Mouse (Mus musculus) liver, embryonic 14.5 days (tissue): ENCODE results near the gene Trib2. TPM values are rescaled to one million over a fixed set of nuclear protein-coding genes. Genes with fewer than 3 reads are reported as not detected.

Experiments used
- ATAC-seq: fragments of 200-750 bp; cut with Nextera tagmentation; 2 replicates; pipeline ENCODE4 v1.8.0; 2017; ENCODE audit warnings: moderate number of reproducible peaks, mild to moderate bottlenecking, moderate library complexity; ENCODE audit not compliant: insufficient read depth
- DNase-seq, 3 experiments: peaks; one replicate each; pipeline ENCODE4 v3.0.0-alpha.2; 2012 to 2013; ENCODE audit warnings: low read depth in 3 of 3, low spot score in 3 of 3
- H3K27ac ChIP-seq: fragments of 300-500 bp; sonication (generic); 2 replicates; pipeline ENCODE4 v1.5.1; 2014; ENCODE audit warnings: moderate library complexity, mild to moderate bottlenecking, control low read depth, inconsistent platforms
- H3K27me3 ChIP-seq: fragments of 300-500 bp; sonication (generic); 2 replicates; pipeline ENCODE4 v1.6.1; 2014; ENCODE audit warnings: mild to moderate bottlenecking, low read length, moderate library complexity; ENCODE audit not compliant: control insufficient read depth, insufficient read depth
- H3K36me3 ChIP-seq: fragments of 300-500 bp; sonication (generic); replicated peaks from 2 replicates; pipeline ENCODE4 v1.6.1; 2014; ENCODE audit warnings: low read depth; ENCODE audit not compliant: control insufficient read depth, insufficient read depth
- H3K4me1 ChIP-seq, 2 experiments: fragments of 200-500 bp in 1 of 2; fragments of 300-500 bp in 1 of 2; sonication (generic) in 1 of 2; replicated peaks; 2 replicates each; pipeline ENCODE4 v1.6.1; 2012 to 2014; ENCODE audit warnings: antibody characterized with exemption in 1 of 2, inconsistent platforms in 1 of 2, low read length in 1 of 2; ENCODE audit not compliant: control insufficient read depth in 2 of 2, insufficient read depth in 2 of 2
- H3K4me2 ChIP-seq: fragments of 300-500 bp; sonication (generic); 2 replicates; pipeline ENCODE4 v1.6.1; 2014; ENCODE audit warnings: low read depth, mild to moderate bottlenecking, control low read depth, moderate library complexity
- H3K4me3 ChIP-seq, 2 experiments: fragments of 200-500 bp in 1 of 2; fragments of 300-500 bp in 1 of 2; sonication (generic) in 1 of 2; 2 replicates each; pipeline ENCODE4 v1.5.1; 2012 to 2014; ENCODE audit warnings: low read depth in 2 of 2, low read length in 2 of 2, mild to moderate bottlenecking in 2 of 2, control low read depth in 1 of 2, inconsistent platforms in 1 of 2, moderate library complexity in 1 of 2; ENCODE audit not compliant: insufficient read depth in 1 of 2
- H3K9ac ChIP-seq: fragments of 300-500 bp; sonication (generic); replicated peaks from 2 replicates; pipeline ENCODE4 v1.6.1; 2014; ENCODE audit warnings: mild to moderate bottlenecking, control low read depth, moderate library complexity
- H3K9me3 ChIP-seq: fragments of 300-500 bp; sonication (generic); 2 replicates; pipeline ENCODE4 v1.6.1; 2016; ENCODE audit warnings: low read length, mixed read lengths; ENCODE audit not compliant: control insufficient read depth
- CTCF ChIP-seq: IDR thresholded peaks from 2 replicates; pipeline ENCODE4 v1.5.1; 2016; ENCODE audit warnings: antibody characterized with exemption, low read depth, control low read depth
- EP300 ChIP-seq: IDR thresholded peaks from 2 replicates; pipeline ENCODE4 v1.6.1; 2016; ENCODE audit warnings: antibody characterized with exemption, low read depth
- WGBS: fragments of 180-500 bp; shearing (Covaris S2); extraction: QIAGEN DNeasy Blood & Tissue Kit; methylation state at CpG from one replicate; pipeline ENCODE4 v1.1.7; 2014; ENCODE audit not compliant: insufficient replicate concordance; 5-methylcytosine and 5-hydroxymethylcytosine counted together
- polyA plus RNA-seq, 2 experiments: library from polyadenylated mRNA; depleted of rRNA in 1 of 2; stranded (reverse) in 1 of 2; unstranded in 1 of 2; fragments of >200 nt; fragmentation: Nextera tagmentation in 1 of 2; extraction: Ambion mirVana in 1 of 2; gene quantifications; 2 replicates each; pipeline versions ENCODE4 v1.2.1 to v1.2.3; 2012 to 2014

The Trib2 gene
- polyA plus RNA-seq, 2 experiments, result 1.3 to 2.1 TPM

GRCm38 (mm10) chr12:15761453-15762116 is 55.1 kb downstream of the Trib2 start:
- no peaks in the 10 kb centered on the region for H3K27me3 ChIP-seq
- H3K4me2 ChIP-seq, result no peak overlapping the region
- no peak overlapping the region for H3K9ac ChIP-seq
- no peaks in the 10 kb centered on the region for H3K36me3 ChIP-seq
- no peaks in the 10 kb centered on the region for H3K9me3 ChIP-seq
- H3K27ac ChIP-seq, result no peak overlapping the region
- ATAC-seq, result no peak
- no peak overlapping the region for H3K4me3 ChIP-seq
- H3K4me1 ChIP-seq, result no peaks in the 10 kb centered on the region
- WGBS, result 64% methylated on average over 8 of the region's 8 CpGs
- TF ChIP-seq EP300 (no peak), CTCF (no peak)
- DNase-seq, result no peak

DNA sequence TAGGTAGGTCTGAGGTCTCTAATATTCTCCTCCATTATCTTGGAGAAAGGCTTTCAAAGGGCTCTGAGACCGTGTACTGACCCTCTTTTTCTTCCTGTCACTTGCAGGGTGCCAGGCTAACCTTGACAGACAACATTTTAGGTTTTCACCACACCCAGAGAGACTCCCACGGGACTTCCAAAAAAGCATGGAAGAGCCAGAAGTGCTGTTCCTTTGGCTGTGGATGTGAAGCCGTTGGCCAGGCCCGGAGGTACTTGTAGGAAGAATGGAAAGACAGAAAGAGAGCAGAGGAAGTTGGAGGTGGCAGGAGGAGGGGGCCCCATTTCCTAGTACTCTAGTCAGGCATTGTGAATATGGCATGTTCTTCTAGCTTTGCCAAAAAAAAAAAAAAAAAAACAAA is 56.0 kb downstream of the Trib2 start:
- Histone ChIP-seq H3K4me1 (no peaks in the 10 kb centered on the region), H3K36me3 (no peaks in the 10 kb centered on the region), H3K4me2 (no peak overlapping the region), H3K9ac (no peak overlapping the region), H3K27me3 (no peaks in the 10 kb centered on the region), H3K4me3 (no peak overlapping the region), H3K9me3 (no peaks in the 10 kb centered on the region), H3K27ac (no peak overlapping the region)
- 56% methylated on average over 4 of the region's 4 CpGs for WGBS
- ATAC-seq (no peak), DNase-seq (no peak)
- TF ChIP-seq EP300, result no peak
- TF ChIP-seq CTCF, result no peak

- DNase-seq (no peak), ATAC-seq (no peak)
- 39% methylated on average over 2 of the region's 2 CpGs for WGBS
- TF ChIP-seq EP300 (no peak), CTCF (no peak)
- no peaks in the 10 kb centered on the region for H3K27me3 ChIP-seq
- H3K9ac ChIP-seq, result no peak overlapping the region
- no peaks in the 10 kb centered on the region for H3K9me3 ChIP-seq
- H3K27ac ChIP-seq, result no peak overlapping the region
- H3K4me1 ChIP-seq, result no peaks in the 10 kb centered on the region
- no peak overlapping the region for H3K4me2 ChIP-seq
- H3K36me3 ChIP-seq, result no peaks in the 10 kb centered on the region
- H3K4me3 ChIP-seq, result no peak overlapping the region
Measured at GRCm38 (mm10) chr12:15758866-15759265, 57.9 kb downstream of the Trib2 start.

GRCm38 (mm10) chr12:15757351-15757750 is 59.4 kb downstream of the Trib2 start:
- DNase-seq (no peak), ATAC-seq (no peak)
- WGBS, result 57% methylated on average over 8 of the region's 8 CpGs
- Histone ChIP-seq H3K4me1 (no peaks in the 10 kb centered on the region), H3K4me2 (no peak overlapping the region), H3K36me3 (no peaks in the 10 kb centered on the region), H3K9me3 (no peaks in the 10 kb centered on the region), H3K27me3 (no peaks in the 10 kb centered on the region), H3K27ac (no peak overlapping the region), H3K9ac (no peak overlapping the region), H3K4me3 (no peak overlapping the region)
- no peak for TF ChIP-seq EP300
- TF ChIP-seq CTCF, result no peak

- Histone ChIP-seq H3K36me3 (no peaks in the 10 kb centered on the region), H3K27ac (no peak overlapping the region), H3K9me3 (no peaks in the 10 kb centered on the region), H3K27me3 (no peaks in the 10 kb centered on the region), H3K4me1 (no peaks in the 10 kb centered on the region), H3K4me3 (no peak overlapping the region), H3K9ac (no peak overlapping the region), H3K4me2 (no peak overlapping the region)
- DNase-seq (no peak), ATAC-seq (no peak)
- WGBS, result 22% methylated on average over 2 of the region's 2 CpGs
- TF ChIP-seq EP300 (no peak), CTCF (no peak)
Measured at GRCm38 (mm10) chr12:15755030-15755690, 61.6 kb downstream of the Trib2 start.
